Mouse (Mus musculus) lung, postnatal 10 days (tissue): ENCODE data around the gene Defb25.
A peak's percentile ranks its signal among the peaks of the same experiment; 100 is the strongest.

ENCODE experiments used
- DNase-seq: peaks from one replicate; pipeline ENCODE4 v3.0.0; 2021

Defb25 gene

DNA sequence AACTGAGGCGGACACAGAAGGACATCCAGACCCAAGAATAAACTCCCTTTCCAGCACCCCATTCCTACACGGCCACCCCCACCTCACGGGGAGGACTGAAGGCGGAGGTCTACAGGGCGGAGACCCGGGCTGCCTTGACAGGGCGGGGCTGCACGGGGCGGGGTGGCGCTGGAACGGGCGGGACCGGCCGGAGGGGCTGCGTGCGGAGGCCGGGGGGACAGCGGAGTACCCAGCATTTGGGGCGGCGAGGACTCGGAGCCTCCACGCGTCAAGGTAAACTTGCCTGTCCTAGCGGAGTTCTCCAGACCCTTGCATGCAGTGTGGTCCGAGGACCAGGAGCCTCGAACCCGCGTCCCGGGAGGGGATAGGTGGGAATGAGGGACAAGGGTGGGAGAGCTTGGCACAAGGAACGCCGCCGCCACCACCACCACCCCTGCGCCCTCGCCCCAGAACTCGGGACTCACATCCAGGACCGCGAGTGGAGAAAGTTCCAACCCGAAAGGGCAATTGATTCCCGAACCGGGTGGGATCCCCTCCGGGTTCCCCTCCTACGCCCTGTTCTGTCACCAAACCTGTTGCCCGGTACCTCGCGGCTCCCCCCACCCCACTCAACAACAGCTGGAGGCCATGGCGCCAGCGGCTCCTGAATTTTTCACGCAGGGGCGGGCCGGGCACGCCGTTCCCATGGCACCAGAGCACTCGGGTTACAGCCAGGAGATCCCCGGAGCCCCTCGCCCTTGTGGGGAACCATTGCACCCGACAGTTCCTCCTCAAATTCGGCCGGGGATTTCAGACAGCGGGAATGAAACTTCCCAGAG lies 4.1 kb upstream of the Defb25 start, which contains the start of gene Rem1:
Gene Rem1 (plus strand): TSS at position 178 of the 818 bp plus-strand sequence.
- DNase-seq, result peak; percentile 78

DNA sequence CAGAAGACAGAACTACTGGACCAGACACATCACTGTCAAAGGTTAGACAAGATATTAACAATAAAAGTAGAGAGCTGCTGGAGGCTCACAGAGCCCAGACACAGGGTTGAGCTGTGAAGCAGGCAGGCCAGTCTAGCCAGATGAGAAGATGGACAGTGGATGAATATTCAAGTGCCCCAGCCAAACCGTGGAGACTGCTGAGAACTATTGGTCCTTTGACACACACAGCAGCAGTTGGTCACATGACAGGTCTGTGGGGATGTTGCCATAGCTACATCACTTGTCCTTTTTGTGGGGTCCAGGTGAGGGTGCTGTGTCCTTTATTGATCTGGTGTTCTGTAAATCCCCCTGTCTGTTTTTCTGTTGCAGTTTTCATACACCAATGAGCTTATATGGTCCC lies 2.4 kb upstream of the Defb25 start:
- DNase-seq, result no peak

DNA sequence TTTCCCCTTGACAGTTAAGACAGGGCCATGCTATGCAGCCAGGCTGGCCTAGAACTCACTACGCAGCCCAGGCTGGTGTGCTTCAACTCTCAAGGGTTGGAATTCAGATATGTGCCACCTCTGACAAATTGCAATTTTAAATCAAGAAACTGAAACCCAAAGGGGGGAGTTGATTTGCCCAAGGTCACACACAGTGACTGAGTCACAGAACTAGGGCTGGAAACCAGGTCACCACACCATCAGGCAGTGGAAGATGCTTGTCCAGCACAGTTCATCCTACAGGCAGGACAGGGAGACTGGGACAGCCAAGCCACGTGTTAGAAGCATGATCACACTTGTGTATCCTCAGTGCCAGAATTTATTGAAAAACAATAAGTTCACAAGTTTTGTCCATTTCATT lies 1.7 kb upstream of the Defb25 start:
- DNase-seq, result no peak

DNA sequence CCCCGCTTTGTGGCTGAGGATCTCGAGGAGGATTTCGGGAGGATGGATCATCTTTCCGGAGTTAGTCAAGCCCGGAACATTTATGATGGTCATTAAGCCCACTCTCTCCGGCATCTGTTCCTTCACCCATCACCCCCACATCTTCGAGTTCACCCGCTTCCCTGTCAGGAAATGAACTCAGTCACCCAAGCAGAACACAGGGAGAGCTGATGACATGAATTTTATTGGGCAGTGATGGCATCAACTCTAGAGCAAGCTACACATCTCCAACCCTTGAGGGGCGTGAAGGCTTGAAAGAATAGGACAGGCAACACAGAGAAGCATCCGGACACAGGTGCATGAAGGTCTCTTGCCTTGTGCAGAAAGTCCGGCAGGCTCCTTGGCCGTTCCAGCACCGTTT lies 702 bp downstream of the Defb25 start:
- DNase-seq, result no peak

DNA sequence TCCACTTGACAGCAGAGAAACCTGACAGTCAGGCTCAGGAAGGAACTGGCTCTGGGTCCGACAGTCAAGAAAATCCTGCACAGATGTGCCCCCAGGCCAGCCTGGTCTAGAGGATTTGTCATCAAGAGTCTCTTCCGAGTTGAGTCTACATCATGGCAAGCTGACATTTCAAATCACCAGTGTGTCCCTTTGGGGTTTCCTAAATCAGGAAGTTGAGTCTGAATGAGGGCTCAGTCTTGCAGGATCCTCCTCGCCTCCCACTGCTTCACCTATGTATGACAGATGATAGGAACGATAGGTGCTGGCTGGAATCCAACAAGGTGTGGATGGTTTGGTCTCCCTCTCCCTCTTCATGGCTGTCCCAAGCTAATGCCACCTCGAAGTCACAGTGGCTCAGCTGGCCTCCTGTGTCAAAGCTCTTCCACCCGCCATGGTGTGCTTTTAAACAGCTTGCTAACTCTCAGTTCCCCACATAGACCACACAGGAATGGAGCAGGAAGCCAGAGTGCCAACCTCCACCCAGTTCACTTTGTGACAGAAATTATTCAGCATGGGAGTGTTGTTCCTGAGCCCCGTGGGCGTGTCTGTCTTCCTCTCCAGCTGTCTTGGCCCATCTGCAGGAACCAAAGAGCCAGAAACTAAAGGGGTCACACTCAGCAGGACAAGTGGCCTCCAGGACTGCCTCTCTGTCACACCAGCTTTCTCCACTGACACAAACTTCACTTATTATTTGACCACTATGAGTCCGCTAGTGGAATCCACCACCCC lies 2.3 kb downstream of the Defb25 start:
- peak; percentile 64 for DNase-seq

DNA sequence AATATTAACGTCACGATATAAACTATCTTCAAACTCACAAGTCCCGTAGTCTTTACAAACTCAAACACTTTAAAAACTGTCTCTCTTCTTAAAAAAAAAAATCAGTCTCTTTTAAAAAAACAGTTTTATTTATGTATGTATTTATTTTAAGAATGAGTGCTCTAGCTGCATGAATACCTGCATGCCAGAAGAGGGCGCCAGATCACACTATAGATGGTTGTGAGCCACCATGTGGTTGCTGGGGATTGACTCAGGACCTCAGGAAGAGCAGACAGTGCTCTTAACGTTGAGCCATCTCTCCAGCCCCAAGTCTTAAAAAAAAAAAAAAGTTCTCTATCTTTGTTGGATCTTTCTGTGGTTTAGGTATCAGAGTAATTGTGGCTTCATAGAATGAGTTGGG lies 5.5 kb downstream of the Defb25 start:
- no peak for DNase-seq

DNA sequence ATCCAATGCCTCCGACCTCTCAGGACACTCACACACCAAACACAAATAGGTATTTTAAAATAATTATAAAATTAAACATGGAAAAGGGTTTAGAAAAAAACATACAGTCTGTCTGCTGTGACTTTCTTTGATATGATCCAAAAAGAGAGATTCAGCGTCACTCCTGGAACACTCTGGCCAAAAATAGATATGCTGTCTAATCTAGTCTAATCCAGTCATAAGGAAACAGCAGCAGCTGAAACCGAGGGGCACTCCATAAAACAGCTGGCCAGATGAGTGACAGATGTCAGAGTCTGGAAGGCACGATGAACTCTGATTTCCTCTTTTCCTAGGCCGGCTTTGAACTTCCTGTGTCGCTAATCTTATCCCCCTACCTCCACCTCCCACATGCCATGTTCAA lies 6.4 kb downstream of the Defb25 start:
- no peak for DNase-seq

DNA sequence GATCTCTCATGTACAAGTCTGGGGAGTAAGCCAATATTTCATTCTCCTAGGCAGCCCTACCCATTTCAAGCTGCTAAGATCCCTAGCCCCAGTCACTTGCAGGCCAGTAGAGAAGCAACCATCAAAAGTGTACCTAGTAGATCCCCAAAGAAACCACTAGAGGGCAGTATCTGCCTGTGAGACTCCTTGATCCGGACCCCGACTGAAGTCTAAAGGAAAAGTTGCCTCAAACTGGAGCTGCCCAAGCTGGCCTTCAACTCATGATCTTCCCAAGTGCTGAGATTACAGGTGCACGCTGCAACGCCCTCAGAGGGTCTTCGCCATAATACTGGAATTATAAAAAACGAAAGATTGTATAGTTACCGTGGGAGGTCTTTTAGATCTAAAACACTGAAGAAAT lies 7.3 kb downstream of the Defb25 start:
- DNase-seq, result peak; percentile 79

DNA sequence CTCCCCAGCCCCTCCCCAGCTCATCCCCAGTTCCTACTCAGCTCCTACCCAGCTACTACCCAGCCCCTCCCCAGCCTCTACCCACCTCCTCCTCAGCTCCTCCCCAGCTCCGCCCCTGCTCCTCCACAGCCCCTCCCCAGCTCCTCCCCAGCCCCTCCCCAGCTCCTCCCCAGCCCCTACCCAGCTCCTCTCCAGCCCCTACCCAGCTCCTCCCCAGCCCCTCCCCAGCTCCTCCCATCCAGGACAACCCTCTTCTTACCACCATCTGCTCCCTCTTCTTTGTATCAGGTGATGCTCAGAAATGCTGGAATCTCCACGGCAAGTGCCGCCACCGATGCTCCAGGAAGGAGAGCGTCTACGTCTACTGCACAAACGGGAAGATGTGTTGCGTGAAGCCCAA lies 10.7 kb downstream of the Defb25 start:
- no peak for DNase-seq

DNA sequence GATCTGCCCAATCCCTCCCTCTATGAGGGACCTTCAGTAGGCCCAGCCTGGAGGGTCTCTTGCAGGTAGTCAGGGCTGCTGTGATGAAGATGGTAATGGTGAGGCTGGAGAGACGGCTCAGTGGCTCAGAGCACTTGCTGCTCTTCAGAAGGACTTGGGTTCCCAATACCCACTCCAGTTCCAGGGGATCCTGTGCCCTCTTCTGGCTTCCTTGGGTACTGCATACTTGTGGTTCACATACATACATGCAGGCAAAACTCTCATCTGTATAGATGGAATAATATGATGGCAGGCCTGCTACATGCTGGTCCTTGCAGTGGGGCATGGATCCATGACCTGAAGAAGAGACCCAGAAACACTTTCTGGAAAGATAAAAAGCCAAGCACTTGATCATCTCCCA lies 14.1 kb downstream of the Defb25 start:
- DNase-seq, result no peak

DNA sequence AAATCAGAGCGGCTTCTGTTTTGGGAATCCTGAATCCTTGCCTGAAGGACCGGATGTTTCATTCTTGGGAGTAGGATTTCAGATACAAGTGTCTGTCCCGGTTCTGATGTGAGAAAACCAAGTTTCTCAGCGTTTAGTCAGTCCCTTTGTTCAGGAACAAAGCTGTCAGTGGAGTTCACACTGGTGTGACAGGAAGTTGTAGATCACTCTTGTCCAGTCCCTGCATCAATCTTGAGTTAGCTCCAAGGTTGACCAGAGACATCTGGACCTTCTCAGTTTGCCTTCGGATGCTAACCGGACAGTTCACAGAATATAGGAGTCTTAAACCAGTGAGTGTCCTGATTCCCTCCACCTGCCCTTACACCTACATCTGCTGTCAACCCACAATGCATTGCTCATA lies 15.1 kb downstream of the Defb25 start:
- DNase-seq, result no peak

DNA sequence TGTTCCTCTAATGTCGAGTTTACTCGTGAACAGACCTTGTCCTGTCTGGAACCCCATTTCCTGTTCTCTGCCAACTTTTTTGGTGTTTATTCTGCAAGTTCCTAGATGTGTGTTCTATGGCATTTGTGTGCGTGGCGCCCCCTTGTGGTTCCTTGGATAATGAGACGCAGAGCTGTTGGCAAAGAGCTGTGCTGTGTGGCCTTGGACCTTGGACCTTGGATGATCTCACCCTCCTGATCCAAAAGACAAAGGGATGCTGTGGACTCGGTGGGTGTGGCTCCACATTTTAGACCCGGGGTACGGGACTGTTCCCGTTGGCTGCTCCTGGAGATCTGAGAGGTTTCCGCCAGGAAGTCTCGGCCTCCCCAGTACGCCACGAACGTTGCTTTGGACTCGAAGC lies 18.8 kb downstream of the Defb25 start, which contains the start of gene Defb36:
Gene Defb36 (plus strand): TSS at position 271 of the 400 bp plus-strand sequence.
- peak; percentile 50 for DNase-seq

DNA sequence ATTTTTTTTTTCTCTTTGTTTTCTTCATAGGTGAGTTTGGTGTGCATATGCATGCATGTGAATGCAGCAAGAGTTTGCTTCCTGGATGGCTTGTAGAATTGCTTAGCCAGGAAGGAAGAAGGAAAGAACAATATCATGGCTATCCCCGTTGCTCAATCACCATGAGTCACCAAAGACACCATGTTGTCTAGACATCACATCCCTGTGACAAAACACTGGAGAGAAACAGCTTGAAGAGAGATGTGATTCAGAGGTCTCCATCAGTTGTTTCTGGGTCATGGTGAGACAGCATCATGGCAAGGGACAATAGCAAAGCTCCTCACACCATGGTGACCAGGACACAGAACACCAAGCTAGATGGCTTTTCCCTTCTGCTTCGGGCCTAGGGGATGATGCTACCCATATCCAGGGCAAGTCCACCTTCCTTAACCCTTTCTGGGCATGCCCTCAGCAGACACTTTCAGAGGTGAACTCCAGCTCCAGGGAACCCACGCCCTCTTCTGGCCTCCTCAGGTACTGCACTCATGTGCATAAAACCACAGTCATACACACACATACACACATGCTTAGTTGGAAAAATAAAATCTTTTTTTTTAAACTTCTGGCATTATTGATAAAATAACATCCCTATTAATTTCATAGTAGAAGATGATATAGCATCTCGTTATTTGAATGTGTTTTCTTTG lies 21.4 kb downstream of the Defb25 start:
- DNase-seq, result no peak

DNA sequence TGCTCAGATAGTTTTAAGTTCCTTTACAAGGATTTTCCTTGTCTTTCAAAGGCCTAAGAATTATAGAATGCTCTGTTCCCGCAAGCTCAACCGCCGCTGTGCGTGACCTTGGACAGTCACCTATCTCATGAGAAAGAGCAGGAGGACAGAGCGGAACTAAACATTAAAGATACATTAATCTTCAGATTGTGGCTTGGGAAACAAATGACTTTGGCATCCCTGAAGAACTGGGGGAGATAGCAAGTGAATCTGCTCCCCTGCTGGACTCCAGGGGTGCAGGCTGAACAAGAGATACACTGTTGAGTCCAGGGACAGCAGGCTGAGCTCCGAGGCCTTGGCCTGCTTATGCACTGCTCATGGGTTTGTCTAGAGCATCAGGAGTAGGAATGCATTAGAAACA lies 22.8 kb downstream of the Defb25 start:
- DNase-seq, result no peak

DNA sequence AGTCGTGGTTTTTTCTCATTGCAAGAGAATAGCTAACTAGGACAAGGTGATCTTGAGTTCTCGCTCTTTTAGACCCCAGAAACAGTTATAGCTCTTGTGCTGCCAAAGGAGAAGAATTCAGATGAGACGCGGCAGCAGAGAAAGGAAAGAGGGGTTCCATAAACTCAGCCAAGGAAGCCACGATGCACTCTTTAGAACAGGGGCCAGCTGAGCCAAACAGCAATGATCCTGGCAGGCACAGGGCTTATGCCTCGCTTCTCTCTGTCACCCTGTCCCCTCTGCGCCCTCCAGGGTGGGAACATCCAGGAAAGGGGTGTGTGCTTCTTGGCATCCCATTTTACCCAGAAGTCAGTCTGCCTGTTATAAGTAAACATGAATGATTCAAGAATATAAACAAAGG lies 23.6 kb downstream of the Defb25 start, which contains the start of gene Defb45:
Gene Defb45 (minus strand): TSS at position 101 of the 400 bp plus-strand sequence.
- DNase-seq, result no peak

DNA sequence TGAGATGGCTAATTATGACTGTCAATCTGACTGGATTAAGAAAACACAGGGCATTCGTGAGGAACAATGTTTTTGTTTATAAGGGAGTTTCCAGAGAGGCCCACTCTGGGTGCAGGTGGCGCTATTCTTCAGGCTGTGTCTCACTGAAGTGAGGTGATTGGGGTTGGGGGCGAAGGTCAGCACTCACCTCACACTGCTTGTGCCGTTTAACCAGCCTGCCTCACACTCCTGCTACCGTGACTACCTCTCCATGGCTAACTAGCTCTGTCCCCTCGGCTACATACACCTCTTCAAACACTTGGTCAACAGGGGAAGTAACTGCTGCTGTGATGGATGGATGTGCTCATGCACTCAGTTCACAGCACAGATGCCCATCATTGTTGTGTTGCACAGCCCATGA lies 33.8 kb downstream of the Defb25 start:
- DNase-seq, result no peak

DNA sequence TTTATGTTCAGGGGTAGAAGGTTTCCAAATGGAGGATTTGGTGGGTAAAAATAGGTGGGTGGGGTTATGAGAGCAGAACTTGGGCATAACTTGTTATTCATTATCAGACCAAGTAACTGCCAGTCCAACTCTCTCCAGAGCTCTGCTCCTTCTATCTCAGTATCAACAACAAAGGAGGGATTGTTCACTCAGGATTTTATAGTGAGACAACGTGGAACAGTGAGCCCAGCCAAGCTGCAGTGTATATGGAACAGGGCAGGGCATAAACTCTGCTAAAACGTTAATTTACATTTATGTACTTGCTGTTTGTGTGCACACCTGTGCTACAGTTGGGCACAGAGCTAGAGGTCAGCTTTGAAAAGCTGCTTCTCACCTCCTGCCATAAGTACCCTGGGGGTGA lies 34.4 kb downstream of the Defb25 start:
- DNase-seq, result no peak

DNA sequence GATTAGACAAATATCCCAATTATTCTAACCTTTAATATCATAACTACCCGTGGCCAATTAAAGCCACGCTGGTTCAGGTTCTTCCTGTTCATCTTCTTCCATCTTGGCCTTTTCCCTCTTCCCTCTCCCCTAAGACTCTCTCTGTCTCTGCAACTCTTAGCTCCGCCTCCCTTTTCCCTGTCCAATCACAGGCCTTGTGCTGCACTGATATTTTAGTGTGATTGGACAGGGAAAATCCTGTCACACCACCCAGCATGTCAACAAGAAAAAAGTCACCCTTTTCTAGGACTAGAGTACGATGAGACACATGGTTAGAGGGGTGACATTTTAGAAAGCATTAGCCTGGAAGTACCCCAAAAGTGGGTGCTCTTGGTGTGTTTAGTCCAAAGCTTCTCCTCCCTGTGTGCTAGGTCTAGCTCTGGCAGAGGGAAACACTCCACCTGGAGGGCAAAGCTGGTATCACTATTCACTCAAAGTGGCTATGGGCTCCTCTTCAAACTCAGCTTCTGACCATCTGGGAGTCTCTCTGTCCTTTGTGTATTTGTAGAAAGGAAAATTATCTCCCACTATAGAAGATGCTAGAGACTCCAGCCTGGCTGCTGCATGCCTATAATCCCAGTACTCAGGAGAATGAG lies 35.8 kb downstream of the Defb25 start:
- DNase-seq, result no peak

DNA sequence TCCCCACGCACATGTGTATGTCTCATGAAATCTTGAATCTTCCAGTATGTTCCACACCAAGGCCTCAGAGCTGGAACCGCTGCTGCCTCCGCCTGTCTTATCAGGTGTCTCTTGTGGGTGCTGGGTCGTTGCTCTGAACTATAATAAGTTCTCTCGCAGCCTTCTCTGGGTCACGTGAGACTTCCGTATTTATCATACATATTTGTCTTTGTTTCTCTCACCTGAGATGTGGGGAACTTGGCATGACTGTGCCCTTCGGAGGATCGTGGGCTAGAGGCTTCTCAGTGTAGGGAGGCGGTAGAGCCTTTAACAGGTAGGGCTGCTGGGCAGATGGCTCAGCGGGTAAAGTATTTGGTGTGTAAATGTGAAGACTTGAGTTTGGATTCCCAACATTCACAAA lies 42.2 kb downstream of the Defb25 start:
- DNase-seq, result no peak

DNA sequence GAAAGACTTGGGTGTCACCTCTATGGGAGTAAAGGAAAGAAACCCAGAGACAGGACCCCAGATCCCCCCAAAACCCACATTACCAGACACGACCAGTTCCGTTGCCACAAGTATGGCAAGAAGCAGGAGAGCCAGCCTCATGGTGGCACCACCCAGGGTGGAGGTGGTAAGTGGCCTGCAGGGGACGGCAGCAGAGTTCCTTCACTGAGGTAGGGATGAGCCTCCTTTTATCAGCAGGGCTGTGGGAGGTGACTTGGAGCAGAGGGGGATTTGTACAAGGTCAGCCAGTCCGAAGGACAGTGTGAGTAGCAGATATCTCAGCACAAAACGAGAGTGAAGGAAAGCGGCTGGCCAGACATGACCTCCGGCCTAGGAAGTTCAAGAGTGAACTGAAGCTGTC lies 42.7 kb downstream of the Defb25 start, which contains the start of gene Defb19:
Gene Defb19 (minus strand): TSS at position 206 of the 400 bp plus-strand sequence.
- DNase-seq, result no peak

DNA sequence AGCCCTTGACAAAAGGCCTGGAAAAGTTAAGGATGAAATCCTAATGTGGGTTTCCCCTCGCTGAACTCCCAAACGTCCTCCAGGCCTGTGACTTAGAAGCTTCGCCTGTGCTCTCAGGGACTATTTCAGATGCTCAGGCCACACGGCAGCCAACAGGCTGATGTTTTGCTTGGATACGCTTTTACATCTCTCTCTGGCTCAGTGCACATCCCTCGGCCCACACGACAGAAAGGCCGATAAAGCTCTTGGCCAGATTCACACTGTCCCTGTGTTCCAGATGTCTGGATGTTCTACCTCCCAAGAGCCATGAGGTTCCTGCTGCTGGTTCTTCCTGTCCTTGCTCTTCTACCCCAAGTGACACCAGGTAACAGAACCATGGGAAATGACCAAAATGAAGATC lies 49.4 kb downstream of the Defb25 start:
- no peak for DNase-seq
